Mouse (Mus musculus) frontal cortex, postnatal 36 days (tissue): Measurements from ENCODE around the gene Haspin.

Experiments used
- DNase-seq, 2 experiments: peaks; one replicate each; pipeline ENCODE4 v3.0.0; 2022; ENCODE audit warnings: low spot score in 2 of 2

Gene Haspin

GRCm38 (mm10) chr11:73090283-73090682 lies 47.8 kb downstream of the Haspin start, which contains the start of gene Itgae:
Gene Itgae, plus strand, starts transcription at chr11:73090583.
- DNase-seq, result no peak

- no peak for DNase-seq
Observed at GRCm38 (mm10) chr11:73087700-73088480, 50.2 kb downstream of the Haspin start.
